Mouse (Mus musculus) monocyte, adult 2 months (primary cell): ENCODE measurements around the gene Gm49359.
A peak's percentile ranks its signal among the peaks of the same experiment; 100 is the strongest.
"Not testable (repeated sequence)": the region's sequence is repeated elsewhere in the genome, so short reads cannot be mapped to it uniquely, and the experiment has no call there.

ENCODE experiments used
- DNase-seq, 2 experiments: peaks; one replicate each; pipeline ENCODE4 v3.0.0; 2022; ENCODE audit warnings: low spot score in 2 of 2, low read depth in 1 of 2

The Gm49359 gene

DNA sequence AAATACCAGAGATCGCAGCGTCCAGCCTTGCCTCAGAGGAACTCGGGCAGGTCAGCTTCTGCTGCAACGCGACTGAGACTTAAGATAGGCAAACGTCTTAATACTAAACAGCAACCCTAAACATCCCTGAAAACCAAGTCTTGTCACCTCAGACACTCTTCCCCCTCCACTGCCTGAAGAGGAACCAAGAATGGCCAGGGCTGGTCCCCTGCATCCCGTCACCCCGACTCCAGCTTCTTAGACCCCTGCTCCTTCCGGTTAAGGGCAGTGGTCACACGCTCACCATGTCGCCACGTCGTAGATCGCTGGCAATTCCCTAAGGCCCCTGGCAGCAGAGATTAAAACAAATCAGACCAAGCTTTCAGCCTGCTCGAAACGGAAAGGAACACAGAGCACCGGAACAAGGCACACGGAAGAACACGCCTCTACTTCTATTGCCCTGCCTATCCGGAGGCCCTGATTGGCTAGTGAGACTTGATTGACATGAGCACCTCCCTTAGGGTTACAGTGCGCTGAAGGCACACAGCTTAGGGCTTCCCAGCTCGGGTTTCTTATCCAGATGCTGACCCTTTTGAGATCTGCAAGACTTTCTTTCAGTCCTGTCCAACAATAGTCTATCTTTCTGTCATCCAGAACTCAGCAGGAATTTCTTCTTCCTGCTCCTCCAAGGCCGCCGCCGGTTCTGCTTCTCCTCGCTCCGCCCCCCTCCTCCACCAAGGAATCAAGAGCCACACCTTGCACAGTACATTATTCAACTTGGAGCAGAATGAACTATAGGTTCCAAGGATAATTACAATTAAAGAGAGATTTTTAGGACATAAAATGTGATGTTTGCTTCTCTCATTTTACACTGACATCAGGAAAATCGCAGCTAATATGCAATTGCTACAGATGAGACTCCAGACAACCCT, at the start of gene Gm49359:
Gene Gm49359, minus strand, starts transcription at position 409 of the 911 bp plus-strand sequence.
- peak; percentile 44 to 73 for DNase-seq

DNA sequence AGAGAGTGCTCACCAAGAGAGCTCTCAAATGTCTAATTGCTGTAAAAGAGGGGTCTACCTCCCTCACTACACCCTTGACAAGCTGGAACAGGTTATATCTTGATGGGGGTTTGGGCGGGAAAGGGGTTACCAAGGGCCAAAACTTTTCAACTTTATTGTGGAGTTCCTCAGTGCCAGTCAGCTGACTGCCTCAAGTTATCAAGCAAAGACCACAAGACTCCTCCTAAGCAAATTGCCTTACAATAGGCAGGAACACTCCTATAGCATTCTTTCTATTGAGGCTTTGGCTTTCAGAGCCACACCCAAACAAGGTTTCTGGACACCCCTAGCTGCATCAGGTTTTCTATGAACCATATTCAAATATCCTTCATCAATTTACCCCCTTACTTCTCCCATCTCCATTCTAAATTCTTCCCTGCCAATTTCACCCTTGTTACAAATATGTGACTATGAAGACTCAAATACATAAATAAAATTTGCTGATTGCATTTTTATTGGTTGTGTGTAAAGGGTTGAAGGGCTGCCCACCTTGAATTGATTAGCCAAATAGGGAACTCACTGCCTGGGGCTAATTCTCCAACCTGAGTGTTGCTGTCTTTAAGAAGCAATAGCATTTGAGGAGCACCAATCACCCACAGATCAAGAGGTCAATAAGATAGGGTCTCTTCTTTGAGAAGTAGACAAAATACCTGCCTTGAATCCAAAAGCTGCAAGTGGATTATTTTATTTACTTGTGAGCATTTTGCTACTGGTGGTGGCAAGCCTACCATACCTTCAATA, 44.2 kb upstream of the Gm49359 start:
- not testable (repeated sequence) for DNase-seq

DNA sequence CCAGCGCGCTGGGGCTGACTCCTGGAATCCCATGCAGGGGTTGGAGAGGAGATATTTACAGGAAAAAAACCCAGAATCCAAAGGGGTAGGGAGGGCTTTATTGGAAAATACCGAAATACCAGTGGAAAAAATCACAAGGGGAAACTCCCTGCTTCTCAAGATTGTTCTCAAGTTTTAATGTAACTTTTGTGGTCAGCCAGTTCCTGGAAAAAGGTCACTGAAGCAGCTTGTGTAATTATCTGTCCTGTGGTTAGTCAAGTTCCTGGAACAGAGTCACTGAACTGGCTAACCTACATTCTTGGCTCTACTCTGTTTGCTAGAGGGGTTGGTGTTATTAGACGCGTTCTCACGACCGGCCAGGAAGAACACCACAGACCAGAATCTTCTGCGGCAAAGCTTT, 6.0 kb upstream of the Gm49359 start:
- DNase-seq, result not testable (repeated sequence)

DNA sequence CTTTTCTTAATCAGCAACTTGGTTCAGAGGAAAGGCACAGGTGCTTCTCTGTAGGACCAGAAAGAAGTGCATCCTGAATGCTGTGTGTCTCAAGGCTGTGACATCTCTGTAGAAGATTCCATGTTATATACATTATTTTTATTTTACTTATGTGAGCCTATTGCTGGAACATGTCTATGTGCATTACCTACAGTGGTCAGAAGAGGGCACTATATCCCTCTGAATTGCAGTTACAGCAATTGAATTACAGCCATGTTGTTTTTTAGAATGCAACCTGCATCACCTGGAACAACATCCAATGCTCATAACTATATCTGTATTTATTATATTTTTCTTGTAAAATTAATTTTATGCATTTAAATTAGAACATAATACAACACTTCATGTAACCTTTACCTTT, 3.3 kb upstream of the Gm49359 start:
- peak in 1 of 2 experiments; percentile 5 for DNase-seq
